Mouse (Mus musculus): ENCODE measurements around the gene Hmgcr.

DNA sequence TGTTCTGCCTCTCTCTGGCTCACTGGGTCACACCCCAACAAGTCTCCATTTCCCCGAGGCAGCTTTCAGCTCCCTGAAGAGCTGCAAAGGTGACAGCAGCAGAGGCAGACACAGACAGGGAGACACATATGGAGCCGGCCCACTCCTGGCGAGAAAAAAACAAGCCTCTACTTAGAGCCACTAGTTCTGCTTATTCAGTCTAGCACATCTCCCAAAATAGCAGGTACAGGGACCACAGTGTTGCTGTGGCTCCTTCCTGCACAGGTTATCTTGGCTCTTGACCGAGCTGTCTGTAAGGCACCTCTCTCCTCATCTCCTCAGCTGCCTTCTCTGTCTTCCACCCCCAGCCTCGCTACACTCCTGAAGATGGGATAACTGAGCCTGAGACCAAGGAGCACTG is 14.0 kb upstream of the Hmgcr start:
- TF ChIP-seq CTCF (IDR thresholded peaks at IDR 0.05; ENCODE audit: control insufficient read depth, insufficient read depth, insufficient read length), result no peak
- no peak for TF ChIP-seq MYOG (IDR thresholded peaks at IDR 0.05; ENCODE audit: control insufficient read depth, extremely low read depth, insufficient read length)
- TF ChIP-seq MYOD1 (IDR thresholded peaks at IDR 0.05; ENCODE audit: control insufficient read depth, insufficient read length, low read depth), result no peak
- no peak for TF ChIP-seq MAX (IDR thresholded peaks at IDR 0.05)
- TF ChIP-seq FOSL1 (IDR thresholded peaks at IDR 0.05; ENCODE audit: insufficient read depth, low read length, poor library complexity, severe bottlenecking), result no peak

All from C2C12 (cell line).